Mouse (Mus musculus): ENCODE results near the gene Acer1. TPM values are rescaled to one million over a fixed set of nuclear protein-coding genes. Genes with fewer than 3 reads are reported as not detected.

Acer1 gene
- total and polyA plus RNA-seq, 3 experiments: not detected

- Histone ChIP-seq H3K4me1 (ENCODE audit: control insufficient read depth in 1 of 2, insufficient read depth in 2 of 2) (0 out of 4 replicates have a peak, but pooled peaks cover 0 to 3% of the 10 kb centered on the region in 2 experiments), H3K27ac (ENCODE audit: insufficient read depth, low read depth) (no peak overlapping the region), H3K79me2 (replicated peaks; ENCODE audit: control insufficient read depth, extremely low read depth, insufficient read depth, poor library complexity, severe bottlenecking) (no peaks in the 10 kb centered on the region), H3K4me2 (ENCODE audit: insufficient read depth, low read depth, poor library complexity, severe bottlenecking) (no peak overlapping the region), H3K36me3 (replicated peaks in 1 of 2; ENCODE audit: control insufficient read depth in 1 of 2, insufficient read depth in 1 of 2, low read length in 1 of 2) (no peaks in the 10 kb centered on the region), H3K9ac (ENCODE audit: insufficient read depth, low read depth) (no peak overlapping the region), H3K4me3 (replicated peaks in 1 of 3; ENCODE audit: low read depth in 2 of 3, low read length in 2 of 3, poor library complexity in 1 of 3) (no peak overlapping the region), H3K27me3 (replicated peaks) (peaks cover 5% of the 10 kb centered on the region), H3K9me3 (replicated peaks; ENCODE audit: low read length) (no peaks in the 10 kb centered on the region)
- dilution Hi-C loops (cut with MboI; ENCODE audit: extremely low pct_ligation_motif_present, extremely low pct_unique_long_range_greater_than_20kb, low sequenced_read_pairs) (no loop called here), in situ Hi-C loops (cut with MboI; ENCODE audit: low pct_ligation_motif_present, low pct_unique_long_range_greater_than_20kb, low sequenced_read_pairs) (no loop called here)
- no peak for TF ChIP-seq JUN (IDR thresholded peaks at IDR 0.05; ENCODE audit: insufficient read depth, low read depth, low read length)
- no peak for TF ChIP-seq MAFK (IDR thresholded peaks at IDR 0.05; ENCODE audit: insufficient replicate concordance, low read length)
- no peak for TF ChIP-seq HCFC1 (IDR thresholded peaks at IDR 0.05; ENCODE audit: low read depth, low read length)
- TF ChIP-seq EP300 (IDR thresholded peaks at IDR 0.05; ENCODE audit: low read length): no peak
- no peak for TF ChIP-seq CHD1 (IDR thresholded peaks at IDR 0.05; ENCODE audit: low read depth, low read length)
- no peak for TF ChIP-seq UBTF (IDR thresholded peaks at IDR 0.05; ENCODE audit: low read depth, low read length)
- no peak for TF ChIP-seq SIN3A (IDR thresholded peaks at IDR 0.05; ENCODE audit: low read length)
- no peak for TF ChIP-seq RAD21 (IDR thresholded peaks at IDR 0.05; ENCODE audit: low read depth, low read length)
- TF ChIP-seq USF1 (IDR thresholded peaks at IDR 0.05; ENCODE audit: low read depth, low read length): no peak
- no peak for TF ChIP-seq ELF1 (IDR thresholded peaks at IDR 0.05; ENCODE audit: low read depth, low read length)
- TF ChIP-seq ZKSCAN1 (IDR thresholded peaks at IDR 0.05; ENCODE audit: borderline replicate concordance, low read depth, low read length): no peak
- no peak for TF ChIP-seq CHD2 (IDR thresholded peaks at IDR 0.05; ENCODE audit: low read length)
- TF ChIP-seq PAX5 (IDR thresholded peaks at IDR 0.05; ENCODE audit: low read length): no peak
- no peak for TF ChIP-seq POLR2A (IDR thresholded peaks at IDR 0.05; ENCODE audit: low read depth, low read length)
- no peak for TF ChIP-seq MEF2A (IDR thresholded peaks at IDR 0.05; ENCODE audit: borderline replicate concordance, low read depth, low read length)
- no peak for TF ChIP-seq GABPA (IDR thresholded peaks at IDR 0.05; ENCODE audit: insufficient replicate concordance, low read depth, low read length)
- no peak for DNase-seq (ENCODE audit: extremely low read depth)
Observed at GRCm38 (mm10) chr17:56979524-56979923, 2.4 kb downstream of the Acer1 start.

GRCm38 (mm10) chr17:56976531-56977390 lies 5.2 kb downstream of the Acer1 start:
- dilution Hi-C loops (cut with MboI; ENCODE audit: extremely low pct_ligation_motif_present, extremely low pct_unique_long_range_greater_than_20kb, low sequenced_read_pairs) (no loop called here), in situ Hi-C loops (cut with MboI; ENCODE audit: low pct_ligation_motif_present, low pct_unique_long_range_greater_than_20kb, low sequenced_read_pairs) (no loop called here)
- no peak overlapping the region for H3K9ac ChIP-seq (ENCODE audit: insufficient read depth, low read depth)
- H3K4me2 ChIP-seq (ENCODE audit: insufficient read depth, low read depth, poor library complexity, severe bottlenecking): no peak overlapping the region
- no peak for DNase-seq (ENCODE audit: extremely low read depth)
- 0 out of 4 replicates have a peak, but pooled peaks cover 0 to 3% of the 10 kb centered on the region in 2 experiments for H3K4me1 ChIP-seq (ENCODE audit: control insufficient read depth in 1 of 2, insufficient read depth in 2 of 2)
- TF ChIP-seq CTCF (conservative IDR thresholded peaks at IDR 0.05 in 1 of 2, IDR thresholded peaks at IDR 0.05 in 1 of 2; ENCODE audit: low read depth in 2 of 2, low read length in 2 of 2) (no peak), PAX5 (IDR thresholded peaks at IDR 0.05; ENCODE audit: low read length) (no peak), TBP (conservative IDR thresholded peaks at IDR 0.05; ENCODE audit: low read depth, low read length) (no peak), SMC3 (IDR thresholded peaks at IDR 0.05; ENCODE audit: low read depth, low read length) (no peak), USF1 (IDR thresholded peaks at IDR 0.05; ENCODE audit: low read depth, low read length) (no peak), EP300 (IDR thresholded peaks at IDR 0.05; ENCODE audit: low read length) (no peak), TCF12 (IDR thresholded peaks at IDR 0.05; ENCODE audit: low read depth, low read length) (no peak), MXI1 (IDR thresholded peaks at IDR 0.05; ENCODE audit: low read depth, low read length) (no peak), MAZ (IDR thresholded peaks at IDR 0.05; ENCODE audit: low read depth, low read length) (no peak), MEF2A (IDR thresholded peaks at IDR 0.05; ENCODE audit: borderline replicate concordance, low read depth, low read length) (no peak), MYC (IDR thresholded peaks at IDR 0.05; ENCODE audit: low read depth, low read length) (no peak), ZNF384 (IDR thresholded peaks at IDR 0.05; ENCODE audit: low read depth, low read length) (no peak), KAT2A (IDR thresholded peaks at IDR 0.05; ENCODE audit: insufficient replicate concordance, low read length) (no peak), RCOR1 (conservative IDR thresholded peaks at IDR 0.05; ENCODE audit: low read depth, low read length) (no peak)
- H3K9me3 ChIP-seq (replicated peaks; ENCODE audit: low read length): no peaks in the 10 kb centered on the region
- H3K79me2 ChIP-seq (replicated peaks; ENCODE audit: control insufficient read depth, extremely low read depth, insufficient read depth, poor library complexity, severe bottlenecking): no peaks in the 10 kb centered on the region
- no peak overlapping the region for H3K27ac ChIP-seq (ENCODE audit: insufficient read depth, low read depth)
- no peak overlapping the region for H3K4me3 ChIP-seq (replicated peaks in 1 of 3; ENCODE audit: low read depth in 2 of 3, low read length in 2 of 3, poor library complexity in 1 of 3)
- peaks cover 7% of the 10 kb centered on the region for H3K27me3 ChIP-seq (replicated peaks)
- no peaks in the 10 kb centered on the region for H3K36me3 ChIP-seq (replicated peaks in 1 of 2; ENCODE audit: control insufficient read depth in 1 of 2, insufficient read depth in 1 of 2, low read length in 1 of 2)

Measured in CH12.LX (cell line).